Mouse (Mus musculus) lung, postnatal 0 days (tissue): Measurements from ENCODE around the gene Rab36.

Source experiments
- CTCF ChIP-seq: IDR thresholded peaks from 2 replicates; pipeline ENCODE4 v1.5.1; 2016; ENCODE audit warnings: antibody characterized with exemption, mild to moderate bottlenecking
- EP300 ChIP-seq: IDR thresholded peaks from 2 replicates; pipeline ENCODE4 v1.6.1; 2016; ENCODE audit warnings: antibody characterized with exemption, mild to moderate bottlenecking, control low read depth

- TF ChIP-seq CTCF, result no peak
- TF ChIP-seq EP300, result no peak
These were observed 14.7 kb downstream of the Rab36 start for GRCm38 (mm10) chr10:75051364-75052074.
